Mouse (Mus musculus) megakaryocyte-erythroid progenitor cell, adult 5 weeks (primary cell): Measurements from ENCODE around the gene Cdkn2b. TPM values are rescaled to one million over a fixed set of nuclear protein-coding genes. Genes with fewer than 3 reads are reported as not detected.

Experiments used
- polyA plus RNA-seq: library from polyadenylated mRNA; stranded (reverse); fragments of >175 nt; gene quantifications from 2 replicates; pipeline ENCODE4 v1.2.3, GENCODE M21; 2012

The Cdkn2b gene
- polyA plus RNA-seq: 0.06 and 0.14 TPM in 2 replicates

GRCm38 (mm10) chr4:89310491-89311254 is at the start of gene Cdkn2b:
Cdkn2b (minus strand) TSS chr4:89311039.

GRCm38 (mm10) chr4:89294486-89295440 is 16.1 kb downstream of the Cdkn2b start, which contains the start of gene Cdkn2a:
Cdkn2a (minus strand) TSS chr4:89294653.

Other genes starting within 250 kb of the Cdkn2b start
- gene Mtap, start 173.9 kb downstream of the Cdkn2b start, polyA plus RNA-seq: 8.4 and 9.5 TPM in 2 replicates
- gene Cdkn2a, start 16.4 kb downstream of the Cdkn2b start, polyA plus RNA-seq: 0.20 TPM in 1 of 2 replicates, not detected in the other